Mouse (Mus musculus) lung, postnatal 4 days (tissue): Measurements from ENCODE around the gene Map7d1.
"Not testable (repeated sequence)": the region's sequence is repeated elsewhere in the genome, so short reads cannot be mapped to it uniquely, and the experiment has no call there.

Experiments used
- DNase-seq, 2 experiments: peaks; one replicate each; pipeline ENCODE4 v3.0.0; 2021

Gene Map7d1

DNA sequence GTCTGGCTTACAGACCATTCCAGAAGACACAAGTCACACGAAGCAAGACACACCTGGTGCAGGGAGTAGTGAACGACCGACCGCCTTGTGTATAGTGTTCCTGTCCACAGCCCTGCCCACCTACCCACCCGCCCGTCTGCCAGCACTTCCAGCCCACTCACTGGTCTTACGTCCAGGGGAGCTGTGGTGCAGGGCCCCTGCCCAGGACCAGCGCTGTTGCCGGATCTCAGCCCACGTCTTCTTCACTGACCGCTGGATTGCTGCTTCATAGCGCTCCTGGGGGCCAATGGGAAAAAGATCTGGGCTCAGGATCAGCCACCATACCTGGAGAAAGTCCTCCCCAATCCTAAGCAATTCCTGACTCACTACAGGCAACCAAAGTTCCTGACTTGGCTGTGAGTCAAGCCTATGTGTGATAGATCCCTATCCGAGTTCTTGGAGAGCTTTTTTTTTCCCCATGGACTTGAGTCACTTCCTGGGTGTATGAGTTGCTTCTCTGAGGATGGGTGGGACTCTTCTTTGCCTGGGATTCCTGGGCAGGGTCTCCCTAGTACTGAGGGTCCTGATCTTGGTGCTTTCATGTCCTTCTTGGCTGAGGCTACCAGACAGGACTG is 16.2 kb downstream of the Map7d1 start:
- DNase-seq: no peak

DNA sequence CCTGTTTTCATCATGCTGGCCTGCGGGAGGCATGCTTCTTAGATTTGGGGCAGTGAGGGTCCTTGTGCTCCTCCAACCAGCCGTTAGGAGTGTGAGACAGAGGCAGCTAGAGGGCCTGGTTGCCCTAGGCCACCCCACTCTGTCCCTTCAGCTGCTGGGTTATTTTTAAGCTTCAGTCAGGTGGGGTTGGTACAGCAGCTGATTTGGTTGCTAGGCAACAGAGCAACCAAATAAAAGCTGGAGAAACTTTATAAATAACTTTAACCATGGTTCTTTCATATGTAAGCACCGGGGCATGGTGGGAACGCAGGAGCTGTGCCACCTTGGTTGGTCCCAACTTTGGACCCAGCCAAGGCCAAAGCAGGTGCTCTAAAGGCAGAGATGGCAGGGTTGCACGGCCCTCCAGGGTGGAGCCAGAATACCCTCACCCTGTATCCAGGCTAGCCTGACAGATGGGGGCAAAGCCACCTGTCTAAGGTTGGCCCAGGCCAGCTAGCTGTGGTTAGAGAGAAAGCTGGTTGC is 18.4 kb downstream of the Map7d1 start:
- DNase-seq: no peak

DNA sequence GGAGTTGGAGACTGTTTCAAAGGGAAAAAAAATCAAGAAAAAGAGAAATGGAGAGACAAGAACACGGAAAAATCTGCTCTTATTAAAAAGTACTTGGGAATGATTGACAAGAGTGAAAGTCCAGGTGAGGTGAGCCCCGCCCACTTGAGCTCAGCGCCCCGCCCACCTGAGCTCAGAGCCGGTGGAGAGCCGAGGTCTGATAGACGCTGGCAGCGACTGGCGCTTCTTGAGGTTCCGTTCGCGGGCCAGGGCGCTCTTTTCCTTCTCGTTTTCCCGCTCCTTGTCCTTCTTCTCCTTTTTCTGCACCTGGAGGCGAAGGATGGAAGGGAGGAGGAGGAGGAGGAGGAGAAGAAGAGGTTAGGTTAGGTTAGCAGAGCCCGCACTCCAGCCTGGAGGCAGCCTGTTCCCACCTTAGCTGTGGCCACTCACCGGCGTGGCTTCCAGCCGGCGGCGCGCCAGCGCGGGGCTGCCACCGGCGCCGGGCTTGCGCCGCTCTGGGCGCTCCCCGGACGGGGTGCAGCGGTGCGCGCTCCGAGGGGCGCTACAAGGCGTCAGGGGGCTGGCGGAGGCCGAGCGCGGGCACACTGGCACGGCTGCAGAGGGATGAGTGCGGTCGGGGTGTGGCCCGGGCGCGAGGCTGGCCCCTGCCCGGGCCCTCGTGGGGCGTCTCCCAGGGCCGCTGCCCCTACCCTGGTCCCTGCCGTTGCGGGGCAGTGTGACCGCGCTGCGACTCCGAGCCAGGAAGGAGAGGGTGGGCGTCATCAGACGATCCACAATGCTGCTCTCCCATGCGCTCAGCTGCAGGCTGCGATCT is 19.5 kb downstream of the Map7d1 start:
- peak; percentile 67 to 76 for DNase-seq

DNA sequence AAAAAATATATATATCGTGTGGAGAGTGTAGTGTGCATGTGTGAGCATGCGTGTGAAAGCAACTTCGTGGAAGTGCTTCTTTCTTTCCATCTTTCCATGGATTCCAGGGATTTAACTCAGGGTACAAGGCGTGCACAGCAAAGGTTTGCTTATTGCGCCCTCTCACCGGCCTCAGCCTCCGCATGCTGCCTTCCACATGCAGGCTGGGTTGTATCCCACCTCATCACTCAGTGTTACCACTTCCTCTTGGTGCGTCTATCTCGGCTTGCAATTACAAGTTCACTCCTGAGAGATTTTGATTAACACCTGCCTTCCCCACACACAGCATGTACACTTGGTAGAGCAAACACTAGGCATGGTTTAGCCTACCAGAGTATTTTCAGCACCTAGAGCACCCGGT is 21.0 kb downstream of the Map7d1 start:
- no peak for DNase-seq

DNA sequence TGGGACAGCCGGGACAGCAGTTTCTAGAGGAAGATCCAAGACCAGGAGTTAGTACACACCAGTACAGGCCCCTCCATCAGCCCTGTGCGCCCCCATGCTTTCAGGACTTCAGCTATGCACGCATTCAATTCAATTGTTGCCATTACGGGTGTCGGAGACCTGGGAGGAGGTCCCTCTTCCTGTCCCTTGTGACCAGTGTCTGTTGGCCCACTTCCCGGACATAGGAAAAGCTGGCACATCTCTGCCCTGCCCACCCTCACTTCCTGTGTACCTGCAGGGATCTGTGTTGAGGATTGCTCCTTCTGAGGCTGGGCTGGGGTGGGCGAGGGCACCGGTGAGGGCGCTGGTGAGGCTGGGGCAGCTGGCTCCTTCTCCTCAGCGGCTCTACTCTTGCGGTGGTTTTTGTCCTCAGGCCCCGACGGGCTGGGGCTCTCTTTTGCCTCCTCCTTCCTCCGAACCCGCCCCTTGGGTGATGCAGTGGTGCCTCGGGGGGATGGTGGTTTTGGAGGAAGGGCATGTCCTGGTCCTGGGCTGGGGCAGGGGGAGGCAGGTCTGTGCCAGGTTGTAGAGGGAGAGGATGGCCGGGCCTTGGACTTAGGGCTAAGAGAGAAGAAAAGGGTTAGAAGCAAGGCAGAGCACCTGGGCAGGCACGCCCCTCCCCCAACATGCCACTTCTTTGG is 21.5 kb downstream of the Map7d1 start:
- DNase-seq: peak; percentile 69 to 79

DNA sequence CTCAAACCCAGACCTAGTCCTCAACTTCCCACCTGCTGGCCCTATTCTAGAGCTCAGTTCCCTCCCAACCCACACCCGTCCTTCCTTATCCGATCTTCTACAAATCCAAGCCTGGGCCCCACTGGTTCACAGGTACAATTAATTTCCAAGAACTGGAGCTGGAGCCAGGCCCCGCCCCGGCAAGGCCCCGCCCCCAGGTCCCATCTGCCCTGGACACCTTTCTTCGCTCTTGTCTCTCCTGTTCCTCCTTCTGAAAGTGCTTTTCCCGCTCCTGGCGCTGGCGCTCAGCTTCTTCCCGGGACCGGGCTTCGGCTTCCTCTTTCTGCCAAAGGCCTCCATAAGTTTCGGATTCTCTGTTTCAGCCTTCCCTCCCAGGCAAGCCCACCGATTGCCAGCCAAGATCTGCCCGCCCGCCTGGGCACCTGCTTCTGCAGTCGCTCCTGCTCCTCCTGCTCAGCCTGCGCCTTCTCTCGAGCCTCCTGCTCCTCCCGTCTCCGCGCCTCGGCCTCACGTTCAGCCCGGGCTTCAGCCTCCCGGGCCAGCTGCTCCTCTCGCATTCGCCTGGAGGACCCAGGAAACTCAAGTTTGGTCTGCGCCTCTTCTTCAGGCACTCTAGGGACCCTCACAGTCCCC is 22.4 kb downstream of the Map7d1 start:
- DNase-seq: no peak

DNA sequence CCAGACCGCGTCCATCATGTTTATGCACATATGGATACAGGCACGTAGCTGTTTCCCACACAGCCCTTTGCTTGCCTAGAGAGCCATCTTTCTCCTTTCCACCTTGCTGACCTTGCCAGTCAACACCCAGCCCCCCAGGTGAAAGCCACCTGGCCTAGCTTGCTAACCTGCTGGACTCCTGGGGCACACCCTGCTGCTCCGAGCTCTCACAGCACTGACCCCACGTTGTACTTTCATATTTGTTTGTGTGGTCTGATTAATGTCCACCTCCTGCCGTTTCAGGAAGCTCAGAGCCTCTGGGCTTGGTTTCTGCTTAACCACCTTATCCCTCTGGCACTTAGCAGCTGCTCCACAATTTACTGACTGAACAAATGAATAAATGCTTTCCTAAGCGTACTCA is 26.2 kb downstream of the Map7d1 start:
- DNase-seq: no peak

DNA sequence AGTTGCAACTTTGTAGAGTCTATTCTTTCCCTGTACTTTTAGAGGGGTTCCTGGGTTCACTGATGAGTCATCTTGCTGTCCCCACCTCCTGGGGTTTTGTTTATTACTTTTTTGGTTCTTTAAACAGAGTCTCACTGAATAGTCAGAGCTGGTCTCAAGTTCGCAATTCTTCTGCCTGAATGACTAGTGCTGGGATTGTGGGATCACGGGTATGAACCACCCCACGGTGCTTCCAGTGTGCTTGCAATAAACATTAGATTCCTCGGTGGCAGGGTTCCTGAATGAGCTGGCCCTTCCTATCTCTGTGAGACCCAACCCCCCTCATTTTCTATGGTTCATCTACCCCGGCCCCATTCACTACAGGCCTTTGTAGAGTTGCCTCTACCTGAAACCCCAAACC is 28.0 kb downstream of the Map7d1 start:
- no peak for DNase-seq

DNA sequence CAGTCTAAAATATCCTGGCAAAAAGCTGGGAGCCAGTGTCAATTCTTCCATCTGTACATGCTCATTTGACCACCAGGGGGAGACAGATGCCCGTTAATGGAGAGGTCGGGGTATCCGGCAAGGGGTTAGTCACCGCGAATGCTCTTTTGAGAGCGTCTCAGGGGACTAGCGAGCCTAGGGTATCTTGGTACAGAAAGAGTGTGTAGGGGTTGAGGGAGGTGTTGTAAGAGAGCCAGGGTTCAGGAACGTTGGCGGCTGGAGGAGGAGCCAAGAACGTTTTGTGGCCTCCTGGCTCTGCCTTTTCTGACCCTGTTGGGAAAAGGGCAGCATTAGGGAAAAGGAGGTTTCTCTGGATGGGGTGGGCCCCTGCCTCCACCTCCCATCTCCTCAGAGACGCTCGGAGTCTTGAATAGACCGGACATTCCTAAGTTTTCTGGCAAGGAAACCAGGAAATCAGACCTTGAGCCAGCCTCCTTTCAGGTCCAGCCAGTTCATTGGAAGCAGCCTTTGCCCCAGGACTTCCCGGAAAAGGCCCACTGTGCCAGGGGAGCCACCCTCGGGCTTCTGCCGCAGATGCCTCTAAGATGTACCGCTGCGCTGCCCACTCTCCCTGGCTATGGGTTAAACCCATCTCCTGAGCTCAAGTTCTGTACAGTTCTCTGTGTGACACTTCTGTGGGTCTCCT is 28.9 kb downstream of the Map7d1 start:
- DNase-seq: peak; percentile 85 to 93

DNA sequence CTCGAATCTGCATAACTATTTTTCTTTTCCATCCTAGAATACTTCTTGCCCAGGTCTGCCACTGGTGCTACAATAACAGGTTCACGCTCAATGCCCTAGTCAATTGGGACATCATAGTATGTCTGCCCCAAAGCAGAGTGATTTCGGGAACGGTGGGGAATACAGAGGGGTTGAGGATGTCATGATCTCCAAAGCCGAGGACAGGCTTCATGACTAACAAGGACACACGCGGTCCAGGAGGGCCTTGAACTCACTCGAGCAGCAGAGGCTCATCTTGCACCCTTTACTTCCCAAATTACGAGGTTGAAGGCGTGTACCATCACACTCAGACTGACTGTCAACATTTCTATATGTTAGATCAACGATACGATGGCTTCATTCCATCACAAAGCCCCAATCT is 29.5 kb downstream of the Map7d1 start:
- no peak for DNase-seq

DNA sequence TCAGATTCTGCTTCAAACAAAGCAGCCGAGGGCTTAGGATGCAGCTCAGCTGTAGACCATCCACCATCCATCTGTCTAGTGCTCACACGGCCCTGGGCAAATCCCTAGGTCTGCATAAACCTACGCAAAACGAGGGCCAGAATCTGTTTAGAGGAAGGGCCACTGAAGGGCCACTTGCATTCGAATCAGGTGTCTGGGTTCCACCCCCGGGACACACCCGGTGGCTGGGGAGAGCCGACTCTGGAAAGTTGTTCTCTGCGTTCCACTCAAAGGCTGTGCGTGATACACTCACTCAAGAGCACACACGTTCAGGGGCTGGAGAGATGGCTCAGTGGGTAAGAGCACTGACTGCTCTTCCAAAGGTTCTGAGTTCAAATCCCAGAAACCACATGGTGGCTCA is 33.5 kb downstream of the Map7d1 start:
- DNase-seq: no peak

DNA sequence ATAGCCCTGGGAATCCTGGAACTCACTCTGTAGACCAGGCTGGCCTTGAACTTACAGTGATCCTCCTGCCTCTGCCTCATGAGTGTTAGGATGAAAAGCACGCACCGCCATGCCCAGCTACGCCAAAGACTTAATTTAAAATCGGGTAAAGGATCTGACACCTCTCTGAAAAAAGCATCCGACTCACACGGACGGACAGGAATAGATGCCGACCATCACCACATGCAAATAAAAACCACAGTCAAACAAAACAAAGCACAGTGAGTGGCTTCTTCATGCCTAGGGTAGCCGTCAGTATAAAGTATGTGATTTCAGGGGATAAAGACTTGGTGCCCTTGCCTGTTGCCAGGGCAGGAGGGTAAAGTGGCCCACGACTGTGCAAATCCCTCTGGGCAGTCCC is 36.1 kb downstream of the Map7d1 start:
- DNase-seq: no peak

DNA sequence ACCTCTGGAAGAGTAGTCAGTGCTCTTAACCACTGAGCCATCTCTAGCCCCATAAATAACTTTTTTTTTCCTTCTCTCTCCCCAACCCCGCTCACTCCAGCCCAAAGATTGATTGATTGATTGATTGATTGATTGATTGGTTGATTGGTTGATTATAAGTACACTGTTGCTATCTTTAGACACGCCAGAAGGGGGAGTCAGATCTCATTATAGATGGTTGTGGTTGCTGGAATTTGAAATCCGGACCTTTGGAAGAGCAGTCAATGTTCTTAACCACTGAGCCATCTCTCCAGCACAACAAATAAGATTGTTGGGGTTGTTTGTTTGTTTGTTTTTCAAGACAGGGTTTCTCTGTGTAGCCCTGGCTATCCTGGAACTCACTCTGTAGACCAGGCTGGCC is 36.6 kb downstream of the Map7d1 start:
- not testable (repeated sequence) for DNase-seq

DNA sequence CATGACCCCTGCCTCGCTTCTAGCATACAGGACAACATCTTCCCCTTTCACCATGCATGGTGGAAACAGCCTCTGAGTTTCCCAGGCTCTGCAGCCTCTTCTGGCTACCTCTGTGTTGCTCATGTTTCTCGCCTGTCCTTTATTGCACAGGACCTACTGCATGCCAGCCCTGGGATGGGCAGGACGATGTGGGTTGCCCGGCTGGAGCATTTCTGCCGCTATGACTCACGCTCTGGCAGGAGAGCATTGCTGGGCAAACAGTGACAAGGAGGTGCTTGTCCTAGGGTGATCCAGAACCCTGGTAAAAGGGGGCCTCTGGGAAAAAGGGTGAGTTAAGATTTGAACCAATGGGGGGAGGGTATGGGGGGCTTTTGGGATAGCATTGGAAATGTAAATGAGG is 38.4 kb downstream of the Map7d1 start:
- DNase-seq: peak; percentile 43 to 74

DNA sequence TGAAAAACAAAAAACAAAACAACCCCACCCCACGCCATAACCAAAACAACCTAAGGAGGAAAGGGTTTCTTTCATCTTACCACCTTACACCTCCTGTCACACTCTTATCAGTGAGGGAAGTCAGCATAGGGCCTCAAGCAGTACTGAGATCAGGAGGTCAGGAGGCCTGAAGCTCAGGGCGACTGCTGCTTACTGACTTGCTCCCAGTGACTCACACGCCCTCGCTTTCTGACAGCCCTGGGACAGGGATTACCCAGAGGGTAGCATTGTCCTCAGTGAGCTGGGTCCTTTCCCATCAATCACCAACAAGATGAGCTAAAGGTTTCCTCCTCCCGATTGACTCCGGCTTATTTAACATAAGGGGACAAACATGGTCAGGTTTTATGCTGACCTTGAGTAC is 49.1 kb downstream of the Map7d1 start:
- DNase-seq: no peak

DNA sequence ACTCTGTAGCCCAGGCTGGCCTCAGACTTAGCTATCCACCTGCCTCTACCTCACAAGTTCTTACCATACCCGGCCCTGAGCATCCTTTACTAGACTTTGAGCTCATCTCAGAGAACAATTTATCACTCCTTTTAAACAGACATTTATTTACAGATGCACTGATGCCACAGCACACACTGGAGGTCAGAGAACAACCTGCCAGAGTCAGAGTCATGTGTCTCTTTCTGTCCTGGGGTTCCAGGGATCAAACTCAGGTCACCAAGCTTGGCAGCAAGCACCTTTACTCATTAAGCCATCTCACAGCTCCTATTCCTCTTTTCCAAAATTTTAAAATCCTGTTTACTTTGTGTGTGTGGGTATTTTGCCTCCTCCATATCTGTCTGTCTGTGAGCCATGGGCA is 50.8 kb downstream of the Map7d1 start:
- DNase-seq: no peak

DNA sequence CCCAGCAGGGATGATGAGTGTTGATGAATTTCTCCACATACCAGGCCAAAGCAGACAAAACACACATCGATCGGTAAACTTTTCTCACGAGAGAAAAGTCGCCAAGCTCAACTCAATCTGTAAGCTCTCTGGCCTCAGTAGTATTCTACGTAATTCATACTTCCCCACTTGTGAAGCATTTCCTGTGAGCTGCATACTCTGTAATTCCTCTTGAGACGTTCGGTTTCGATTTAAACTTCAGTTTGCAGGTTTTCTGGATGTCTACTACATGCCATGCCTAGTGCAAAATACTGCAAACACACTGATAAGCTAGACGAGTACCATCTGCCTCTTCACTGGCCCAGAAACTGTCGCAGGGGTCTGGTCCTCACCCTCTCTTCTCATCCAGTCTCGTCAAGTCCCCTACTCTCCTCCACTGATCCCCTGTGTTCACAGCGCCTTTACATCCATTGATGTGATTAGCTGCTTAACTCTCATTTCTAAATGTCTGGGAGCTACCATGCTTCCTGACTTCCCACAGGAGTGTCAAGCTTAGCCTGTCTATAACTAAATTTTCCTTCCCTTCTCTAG is 51.4 kb downstream of the Map7d1 start:
- DNase-seq: no peak

DNA sequence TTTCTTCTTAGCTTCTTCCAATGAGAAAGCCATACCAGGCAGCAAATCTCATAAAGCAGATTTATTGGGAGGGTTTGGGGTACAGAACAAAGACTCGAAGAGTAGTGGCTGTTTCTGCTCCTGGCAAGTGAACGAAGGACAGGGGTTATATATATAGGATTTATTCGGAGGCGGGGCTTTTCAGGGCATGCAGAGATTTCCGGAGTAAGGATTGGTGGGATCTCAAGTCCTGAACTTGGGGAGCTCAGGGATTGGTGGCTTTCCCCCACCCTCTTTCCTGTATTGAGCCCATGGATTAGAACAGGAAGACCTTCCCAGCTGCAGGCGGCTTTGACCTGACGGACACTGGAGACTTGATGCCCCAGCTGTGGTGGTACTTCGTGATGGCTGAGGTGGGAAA is 52.1 kb downstream of the Map7d1 start:
- DNase-seq: no peak

DNA sequence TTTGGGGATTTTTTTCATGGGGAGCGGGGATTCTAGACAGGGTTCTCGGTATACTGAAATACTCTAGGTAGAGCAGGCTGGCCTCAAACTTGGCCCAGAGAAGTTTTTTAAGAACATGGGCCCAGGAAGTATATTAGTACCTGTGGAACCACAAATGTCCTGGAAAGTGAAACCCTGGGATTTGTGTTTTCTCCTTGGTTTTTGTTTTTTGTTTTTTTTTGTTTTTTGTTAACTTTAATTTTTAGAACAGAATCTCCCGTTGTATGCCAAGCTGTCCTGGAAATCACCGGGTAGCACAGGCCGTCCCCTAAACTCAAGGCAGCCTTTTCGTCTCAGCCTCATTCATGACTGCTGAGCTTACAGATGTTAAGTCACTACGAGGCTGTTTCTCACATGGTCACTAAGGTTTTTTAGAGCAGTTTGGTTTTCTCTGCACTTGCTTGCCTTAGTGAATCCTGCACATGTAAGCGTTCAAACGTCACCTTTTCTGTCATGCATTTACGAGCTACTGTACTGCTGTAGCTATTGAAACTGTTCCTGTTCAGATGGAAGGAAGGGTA is 52.7 kb downstream of the Map7d1 start:
- no peak for DNase-seq

DNA sequence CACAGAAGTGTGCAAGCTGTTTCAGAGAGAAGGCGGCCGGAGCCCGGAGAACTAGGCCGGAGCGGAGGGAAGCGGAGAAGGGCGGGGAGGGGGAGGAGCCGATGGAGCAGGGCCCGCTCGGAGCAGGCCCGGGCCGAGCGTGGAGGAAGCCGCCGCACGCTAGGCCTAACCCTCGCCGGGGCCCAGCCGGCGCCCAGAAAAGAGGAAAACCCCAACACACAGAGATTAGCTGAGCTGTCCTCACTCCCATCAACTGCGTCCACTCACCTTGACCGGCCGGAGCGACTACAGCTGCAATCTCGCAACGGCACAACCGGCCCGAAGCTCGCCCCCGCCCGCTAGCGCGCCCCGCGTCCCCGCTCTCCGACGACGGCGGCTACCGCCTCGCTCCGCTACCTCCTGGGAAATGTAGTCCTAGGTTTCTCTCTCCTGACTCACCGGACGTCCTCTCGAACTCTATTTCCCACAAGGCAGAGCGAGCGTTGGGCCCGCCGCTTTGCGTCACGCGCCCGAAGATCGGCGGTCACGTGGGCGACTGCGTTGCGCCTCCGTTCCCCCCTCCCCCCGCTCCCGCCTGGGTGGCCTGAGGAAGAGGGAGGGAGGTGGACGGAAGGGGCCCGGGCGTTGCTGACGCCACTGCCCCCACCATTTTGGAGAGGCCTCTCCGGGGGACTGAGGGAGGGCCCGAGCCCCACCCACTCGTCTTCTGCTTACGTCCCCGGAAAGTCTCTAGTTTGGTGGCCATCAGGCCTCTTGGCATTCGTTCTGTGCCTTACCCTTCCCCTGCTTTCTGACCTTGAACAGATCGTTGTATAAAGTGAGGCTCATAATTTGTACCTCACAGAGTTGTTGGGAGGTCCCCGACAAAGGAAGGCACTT is 53.6 kb downstream of the Map7d1 start, which contains the start of gene Thrap3:
Thrap3 (minus strand) TSS at position 458 of the 879 bp plus-strand sequence.
- DNase-seq: peak; percentile 99 to 100
